Comparison of ENCODE assay signal across 11 mouse cellular contexts in genomic region chr10:66850972-66851478, GRCm38 (mm10).
"Had no signal": no experiment of that assay in that cellular context is flagged by ENCODE, and none has a peak within 500 bp of the region (broad histone marks: within the 10 kb centered on the region; RNA-seq: fewer than 3 reads in every experiment).

No protein-coding gene starts in this region.

- H3K4me1 ChIP-seq: kidney, embryonic 15.5 days; limb, embryonic 10.5 days; lung, embryonic 15.5 days; midbrain, embryonic 12.5 days; neural tube, embryonic 12.5 days had no signal

- DNase-seq: kidney, postnatal 14 days; liver, embryonic 13.5 days; liver, postnatal 0 days; lung, postnatal 14 days; thymus, postnatal 14 days had no signal

- ATAC-seq: liver, postnatal 0 days had no signal

- H3K27ac ChIP-seq: kidney, embryonic 15.5 days; limb, embryonic 10.5 days; liver, embryonic 13.5 days; lung, embryonic 15.5 days; midbrain, embryonic 12.5 days; neural tube, embryonic 12.5 days; stomach, postnatal 0 days had no signal

- H3K27me3 ChIP-seq: kidney, embryonic 15.5 days; liver, embryonic 13.5 days; lung, embryonic 15.5 days; midbrain, embryonic 12.5 days; neural tube, embryonic 12.5 days had no signal

- H3K4me3 ChIP-seq: kidney, embryonic 15.5 days; limb, embryonic 10.5 days; liver, embryonic 13.5 days; lung, embryonic 15.5 days; midbrain, embryonic 12.5 days; neural tube, embryonic 12.5 days had no signal

- H3K36me3 ChIP-seq: kidney, embryonic 15.5 days; limb, embryonic 10.5 days; liver, embryonic 13.5 days; lung, embryonic 15.5 days; midbrain, embryonic 12.5 days; neural tube, embryonic 12.5 days had no signal

- H3K9me3 ChIP-seq: kidney, embryonic 15.5 days; limb, embryonic 10.5 days; liver, embryonic 13.5 days; lung, embryonic 15.5 days; midbrain, embryonic 12.5 days; neural tube, embryonic 12.5 days had no signal

- H3K9ac ChIP-seq: kidney, embryonic 15.5 days; liver, embryonic 13.5 days; liver, postnatal 0 days; lung, embryonic 15.5 days; midbrain, embryonic 12.5 days; neural tube, embryonic 12.5 days had no signal

- H3K4me2 ChIP-seq: kidney, embryonic 15.5 days; liver, embryonic 13.5 days; lung, embryonic 15.5 days; midbrain, embryonic 12.5 days; neural tube, embryonic 12.5 days had no signal
